Mouse (Mus musculus) thymus, postnatal 4 days (tissue): ENCODE data around the gene Slc22a16.

Source experiments
- DNase-seq: peaks from one replicate; pipeline ENCODE4 v3.0.0; 2021

Gene Slc22a16

DNA sequence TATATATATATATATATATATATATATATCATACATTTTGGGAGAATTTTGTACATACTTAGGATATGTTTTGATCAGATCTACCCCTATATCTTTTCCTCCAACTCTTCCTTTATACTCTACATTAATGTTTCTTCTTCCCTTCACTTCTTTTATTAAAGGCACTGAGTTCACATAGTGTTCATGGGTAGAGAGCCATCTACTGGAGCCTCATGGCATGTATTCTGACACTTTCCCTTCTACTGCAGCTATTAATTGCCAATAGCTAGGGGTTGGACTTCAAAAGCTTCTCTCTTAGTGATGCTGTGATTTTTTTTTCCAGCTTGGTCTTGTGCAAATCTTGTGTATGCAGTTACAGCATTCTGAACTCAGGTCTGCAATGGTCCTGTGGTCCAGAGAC, 47.8 kb downstream of the Slc22a16 start:
- no peak for DNase-seq

DNA sequence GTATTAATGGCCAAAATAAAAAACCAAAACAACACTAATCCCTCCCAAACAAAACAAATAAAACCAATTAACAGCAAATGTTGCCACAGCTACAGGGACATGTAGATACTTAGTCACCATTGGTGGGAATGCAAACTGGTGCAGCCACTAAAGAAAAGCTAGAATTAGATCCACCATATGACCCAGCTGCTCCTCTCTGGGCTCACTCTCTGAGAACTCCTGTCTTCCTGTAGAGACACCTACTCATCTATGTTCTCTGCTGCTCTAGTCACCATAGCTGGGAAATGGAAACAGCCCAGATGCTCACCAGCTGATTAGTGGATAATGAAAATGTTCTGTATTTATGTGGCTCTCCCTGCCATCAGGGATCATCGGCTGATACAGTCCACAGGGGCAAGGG, 49.6 kb downstream of the Slc22a16 start:
- no peak for DNase-seq

DNA sequence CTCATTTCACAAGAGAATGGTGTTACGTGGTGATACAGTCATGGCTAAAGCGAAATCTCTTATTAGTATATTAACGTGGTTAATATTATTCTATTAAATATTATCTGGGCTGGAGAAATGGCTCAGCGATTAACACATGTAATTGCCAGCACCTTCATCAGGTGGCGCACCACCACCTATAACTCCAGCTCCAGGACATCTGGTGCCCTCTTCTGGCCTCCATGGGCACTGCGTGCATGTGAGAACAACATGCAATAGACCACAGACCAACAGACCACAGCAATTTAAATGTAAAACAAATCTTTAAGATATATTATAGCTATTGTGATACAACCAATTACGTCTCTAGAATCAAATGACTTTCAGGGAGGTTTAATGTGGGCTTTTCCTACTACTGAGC, 59.0 kb downstream of the Slc22a16 start:
- peak; percentile 82 for DNase-seq

DNA sequence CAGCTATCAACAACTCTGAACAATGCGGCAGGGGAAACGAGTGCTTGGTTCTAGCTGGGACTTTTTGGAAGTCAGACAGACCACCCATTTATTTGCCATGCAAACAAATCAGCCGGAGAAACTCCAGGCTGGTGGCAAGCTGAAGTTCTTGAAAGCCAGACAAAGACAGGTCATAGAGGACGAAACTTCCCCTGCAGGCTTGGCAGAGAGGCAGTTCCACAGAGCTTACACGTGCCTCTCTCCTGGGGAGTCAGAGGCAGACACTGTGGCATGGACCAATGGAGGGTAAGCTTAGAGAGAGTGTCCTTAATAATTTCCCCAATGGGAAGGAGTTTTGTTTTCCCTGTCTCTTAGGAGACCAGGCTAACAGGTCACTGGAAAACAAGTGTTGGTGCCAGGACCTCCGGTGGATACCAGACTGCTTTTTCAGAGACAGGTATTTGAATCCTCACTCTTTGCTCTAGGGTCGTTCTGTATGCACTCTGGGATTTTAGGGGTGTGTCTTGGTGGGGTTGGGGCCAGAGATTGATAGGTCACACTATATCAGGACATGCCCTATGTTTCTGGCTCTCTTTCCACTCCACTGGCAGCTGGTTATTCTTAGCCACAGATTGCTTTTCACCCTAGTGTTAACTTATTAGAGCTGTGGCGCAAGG, 59.6 kb downstream of the Slc22a16 start, which contains the start of gene Ddo:
TSS of gene Ddo (plus strand) at position 356 of the 656 bp plus-strand sequence.
- DNase-seq = no peak

DNA sequence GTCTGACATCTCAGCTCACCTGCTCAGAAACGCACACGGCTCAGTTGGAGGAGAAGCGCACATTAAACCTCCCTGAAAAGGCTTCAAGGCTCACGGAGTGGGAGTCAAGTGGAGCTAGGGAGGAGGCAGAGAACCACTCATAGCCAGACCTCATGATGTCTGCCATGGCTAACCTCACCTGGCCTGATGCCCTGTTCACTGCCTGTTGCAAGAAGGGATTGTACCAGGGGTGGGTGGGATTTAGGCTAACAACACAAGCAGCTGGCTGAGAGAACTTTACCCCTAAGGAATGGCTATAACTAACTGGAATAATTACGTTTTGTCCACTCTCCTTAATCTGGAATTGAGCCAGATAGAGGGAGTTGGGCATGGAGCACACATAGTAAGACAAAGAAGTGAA, 60.3 kb downstream of the Slc22a16 start:
- no peak for DNase-seq

DNA sequence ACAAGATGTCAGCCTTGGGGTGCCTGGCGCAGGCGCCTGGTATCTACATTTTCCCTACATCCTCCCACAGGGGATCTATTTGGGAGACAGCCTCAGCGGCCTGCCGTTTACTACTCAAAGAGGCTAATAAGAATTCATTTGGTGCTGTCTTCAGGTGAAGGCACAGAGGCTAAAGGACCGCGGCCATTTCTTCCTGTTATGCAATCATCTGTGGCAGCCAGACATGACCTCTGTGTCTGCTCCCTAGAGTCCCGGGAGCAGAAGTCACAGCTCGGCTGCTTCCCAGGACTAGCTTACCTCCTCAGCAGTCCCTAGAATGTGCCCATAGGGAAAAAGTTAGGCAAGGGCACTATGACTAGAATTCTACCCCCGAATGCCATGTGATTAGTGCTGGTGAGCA, 60.8 kb downstream of the Slc22a16 start:
- DNase-seq = no peak

DNA sequence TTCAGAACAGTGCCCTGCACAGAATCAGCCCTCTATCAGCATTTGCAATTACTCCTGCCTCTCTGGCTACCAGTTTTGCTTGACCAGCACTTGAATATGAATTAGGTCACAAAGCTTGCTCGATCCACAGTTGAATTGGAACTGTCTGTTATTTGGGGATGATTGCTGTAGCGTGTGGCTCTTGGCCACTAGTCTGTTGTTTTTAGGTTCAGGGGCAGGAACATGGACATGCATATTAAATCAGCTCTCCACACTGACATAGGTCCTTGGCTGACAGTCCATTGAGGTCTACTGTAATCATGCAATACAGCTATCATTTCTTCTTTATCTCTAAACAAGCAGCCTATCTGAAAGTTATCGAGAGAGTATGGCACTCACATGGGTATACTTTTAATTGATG, 62.0 kb downstream of the Slc22a16 start:
- no peak for DNase-seq

DNA sequence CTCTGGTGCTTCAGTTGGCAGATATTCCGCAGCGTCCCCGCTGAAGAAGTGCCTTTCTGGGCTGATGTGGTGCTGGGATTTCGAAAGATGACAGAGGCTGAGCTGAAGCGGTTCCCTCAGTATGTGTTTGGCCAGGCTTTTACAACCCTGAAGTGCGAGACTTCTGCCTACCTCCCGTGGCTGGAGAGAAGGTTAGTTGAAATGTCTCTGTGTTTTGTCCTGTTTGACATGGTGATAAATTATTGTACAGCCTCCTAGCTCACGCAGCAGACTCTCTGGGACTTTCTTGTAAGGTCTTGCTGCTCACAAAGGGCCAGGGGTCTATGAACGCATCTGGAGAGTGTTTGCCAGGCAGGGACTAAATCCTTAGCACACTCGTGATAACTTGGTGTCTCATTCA, 67.2 kb downstream of the Slc22a16 start:
- no peak for DNase-seq

DNA sequence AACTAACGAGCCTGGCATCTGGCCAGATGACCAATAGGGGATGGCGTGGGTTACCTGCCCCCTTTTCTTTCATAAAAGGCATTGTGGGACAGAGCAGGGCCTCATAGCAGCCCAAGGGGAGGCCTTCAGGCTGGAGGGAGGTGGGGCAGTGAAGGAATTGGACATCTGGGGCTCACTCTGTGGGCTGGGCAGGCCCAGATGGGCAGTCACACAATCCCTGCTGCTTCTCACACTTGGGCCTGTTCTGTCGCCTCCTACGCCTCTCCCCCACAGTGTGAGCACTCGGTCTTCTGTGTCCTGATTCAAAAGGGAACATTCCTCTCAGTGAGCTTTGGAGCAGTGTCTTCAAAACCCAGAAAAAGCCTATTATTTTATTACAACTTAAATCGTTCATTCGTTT, 68.1 kb downstream of the Slc22a16 start:
- no peak for DNase-seq

DNA sequence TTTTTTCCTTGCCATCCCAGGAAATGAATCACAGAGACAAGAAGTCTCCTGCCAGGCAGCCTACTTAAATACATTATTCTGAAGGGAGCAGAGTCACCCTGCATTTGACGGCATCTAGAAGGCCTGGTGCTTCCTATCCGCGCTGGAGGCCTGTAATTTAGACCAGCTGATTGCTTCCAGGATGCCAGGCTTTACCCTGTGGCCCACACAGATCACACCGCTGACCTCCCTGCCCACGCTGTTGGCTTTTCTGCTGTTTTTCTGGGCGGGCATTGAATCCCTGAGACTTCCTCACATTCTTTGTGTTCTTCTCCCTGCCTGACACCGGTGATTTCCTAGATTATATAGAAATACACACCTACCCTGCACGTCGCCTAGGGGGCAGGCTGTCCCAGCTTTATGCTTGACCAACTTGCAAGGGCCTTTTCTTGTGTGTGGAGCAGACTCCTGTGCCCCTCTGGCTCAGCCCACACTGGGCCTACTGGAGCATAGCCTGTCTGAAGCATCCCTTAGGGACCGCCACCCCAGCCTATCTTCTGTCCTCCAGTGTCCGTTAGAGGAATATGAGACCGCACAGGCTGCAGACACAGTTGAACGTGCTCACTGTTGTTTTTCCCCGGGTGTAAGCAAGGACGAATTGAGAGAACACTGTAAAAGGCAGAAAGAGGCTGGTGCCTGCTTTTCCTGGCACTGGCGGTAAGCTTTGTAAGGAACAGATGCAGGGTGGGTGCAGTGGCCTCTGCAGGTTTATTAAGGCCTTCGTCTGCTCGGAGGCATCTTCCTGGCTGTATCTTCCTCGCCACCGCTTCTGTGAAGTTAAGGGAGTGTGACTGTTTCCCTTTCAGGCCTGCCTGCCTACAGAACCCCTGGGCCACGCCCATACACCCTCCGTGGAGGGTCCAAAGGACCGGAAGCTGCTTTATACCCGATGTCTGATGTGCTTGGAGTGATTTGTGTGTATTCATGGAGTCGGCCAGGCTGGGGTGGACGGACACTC, 69.0 kb downstream of the Slc22a16 start:
- no peak for DNase-seq

DNA sequence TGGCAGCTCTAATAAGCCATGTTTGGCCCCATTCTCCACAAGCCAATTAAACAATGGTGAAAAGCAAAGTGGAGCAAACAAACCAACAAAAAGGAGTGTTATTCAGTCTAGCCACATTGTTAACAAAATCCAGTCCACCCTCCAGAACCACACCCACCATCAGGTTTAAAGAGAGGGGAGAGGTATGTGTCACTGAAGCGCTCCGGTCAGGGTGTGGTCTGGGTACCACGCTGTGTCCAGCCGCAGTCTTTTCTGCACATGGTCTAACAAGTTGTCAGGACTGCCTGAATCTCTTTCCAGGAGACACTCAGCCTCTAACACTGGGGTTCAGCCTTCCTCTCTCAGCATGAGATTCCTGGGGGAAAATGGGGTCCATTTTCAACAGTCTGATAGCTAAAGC, 70.3 kb downstream of the Slc22a16 start:
- no peak for DNase-seq

DNA sequence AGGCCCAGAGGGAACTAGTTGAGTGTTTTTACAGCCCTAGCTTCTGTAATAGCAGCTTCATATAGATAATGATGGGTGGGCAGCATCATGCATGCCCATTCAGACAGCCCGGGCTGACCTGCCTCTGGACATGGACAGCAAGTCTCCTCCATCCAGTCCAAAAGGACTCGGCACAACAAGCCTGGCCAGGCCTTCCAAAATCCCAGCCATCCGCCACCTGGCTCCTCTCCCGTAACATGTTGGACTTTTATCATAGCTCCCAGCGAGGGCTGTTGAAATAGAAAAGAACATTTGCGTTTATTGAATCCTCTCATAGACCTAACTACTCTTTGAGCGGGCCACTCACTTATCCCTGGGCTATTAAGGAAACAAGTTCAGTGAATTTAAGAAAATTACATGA, 71.8 kb downstream of the Slc22a16 start:
- no peak for DNase-seq

DNA sequence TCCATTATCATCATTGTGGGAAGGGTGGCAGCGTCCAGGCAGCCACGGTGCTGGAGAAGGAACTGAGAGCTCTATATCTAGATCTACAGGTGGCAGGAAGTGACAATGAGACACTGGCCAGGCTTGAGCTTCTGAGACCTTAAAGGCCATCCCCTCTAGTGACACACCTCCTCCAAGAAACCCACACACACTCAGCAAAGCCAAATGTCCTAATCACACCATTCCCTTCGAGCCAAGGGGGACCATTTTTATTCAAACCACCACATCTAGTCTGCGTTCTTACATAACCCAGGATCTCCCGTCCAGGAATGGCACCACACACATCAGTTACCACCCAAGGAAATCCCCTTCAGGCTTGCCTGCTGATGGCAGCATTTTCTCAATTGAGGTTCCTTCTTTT, 73.0 kb downstream of the Slc22a16 start:
- no peak for DNase-seq

DNA sequence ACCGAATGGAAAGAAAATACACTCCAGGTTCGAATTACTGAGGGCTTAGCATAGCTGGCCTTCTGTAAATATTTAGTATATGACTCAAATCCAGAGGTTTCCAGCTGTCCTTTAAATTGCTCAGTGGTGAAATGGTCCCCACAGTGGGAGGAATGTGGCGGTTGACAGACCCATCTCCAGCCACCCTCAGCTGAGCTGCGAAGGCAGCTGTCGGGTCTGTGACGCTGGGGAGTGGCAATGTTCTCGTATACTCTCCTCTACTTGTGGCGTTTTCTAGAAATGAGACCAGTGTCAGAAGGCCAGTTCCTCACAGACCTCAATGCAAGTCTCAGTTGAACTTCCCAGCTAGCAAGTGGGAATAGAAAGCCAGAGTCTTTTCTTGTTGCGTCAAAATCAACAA, 74.3 kb downstream of the Slc22a16 start:
- no peak for DNase-seq

DNA sequence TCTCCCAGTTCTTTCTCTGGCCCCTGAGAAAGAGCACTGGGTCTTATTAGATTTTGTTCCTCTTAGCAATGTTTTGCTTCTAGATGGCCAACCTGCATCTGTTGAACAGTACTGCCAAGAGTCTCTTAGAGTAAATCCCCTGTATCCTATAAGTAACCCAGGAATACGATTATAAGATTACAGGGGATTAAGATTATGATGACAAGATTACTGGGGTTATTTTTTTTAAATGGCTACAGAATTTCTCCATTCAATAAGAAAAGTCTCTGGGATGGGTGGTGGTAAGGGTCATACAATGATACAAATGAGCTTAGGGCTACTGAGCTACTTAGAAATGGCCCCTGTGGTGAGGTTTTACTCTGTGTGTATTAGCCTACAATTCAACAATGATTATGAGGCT, 75.2 kb downstream of the Slc22a16 start:
- no peak for DNase-seq

DNA sequence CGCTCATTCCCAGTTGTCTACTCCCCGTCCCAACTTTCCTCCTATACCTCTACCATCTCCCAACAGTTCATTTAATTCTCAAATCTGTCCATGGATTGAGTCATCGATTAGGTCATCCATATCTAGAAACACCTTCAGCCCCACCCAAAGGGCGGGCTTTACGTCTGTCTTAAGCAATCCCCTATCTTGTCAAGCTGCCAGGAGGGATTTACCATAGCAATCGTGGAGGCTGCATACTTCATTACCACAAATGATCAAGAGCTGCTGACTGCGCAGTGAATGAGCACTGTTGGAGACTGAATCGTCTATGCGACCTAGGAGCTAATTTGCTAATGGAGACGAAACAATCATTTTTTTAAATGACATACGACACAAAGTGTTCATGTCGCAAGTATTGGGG, 78.6 kb downstream of the Slc22a16 start:
- DNase-seq = no peak

DNA sequence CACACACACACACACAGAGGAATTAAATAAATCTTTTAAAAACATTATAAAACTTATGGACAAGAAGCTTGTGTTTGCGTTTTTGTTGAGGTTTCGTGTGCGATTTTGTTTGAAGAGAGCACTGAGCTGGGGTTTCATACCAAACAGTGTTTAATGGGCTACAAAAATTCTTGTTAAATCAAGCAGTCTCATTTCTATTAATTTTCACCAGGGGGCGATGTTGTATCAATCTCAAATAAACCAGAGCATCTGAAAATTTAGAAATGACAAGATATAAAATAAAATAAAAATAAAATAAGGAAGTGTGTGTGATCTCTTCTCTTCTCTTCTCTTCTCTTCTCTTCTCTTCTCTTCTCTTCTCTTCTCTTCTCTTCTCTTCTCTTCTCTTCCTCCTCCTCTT, 79.5 kb downstream of the Slc22a16 start:
- no peak for DNase-seq

DNA sequence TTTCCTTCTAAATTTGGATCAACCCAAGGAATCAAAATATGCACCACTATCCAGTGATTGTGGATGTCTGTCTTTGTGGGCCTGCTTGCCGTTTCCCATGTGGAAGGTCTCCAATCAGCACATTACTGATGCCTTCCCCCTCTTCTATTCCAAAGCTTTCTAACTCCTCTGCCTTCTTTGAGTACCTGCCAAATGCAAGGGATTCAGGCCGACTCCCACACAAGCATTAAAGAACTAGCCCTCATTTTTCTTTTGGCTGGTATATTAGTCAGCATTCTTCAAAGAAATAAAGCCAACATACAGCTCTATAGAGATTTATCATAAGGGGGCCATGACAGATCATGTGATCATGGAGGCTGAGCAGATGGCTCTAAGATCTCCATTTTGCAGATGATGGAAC, 81.5 kb downstream of the Slc22a16 start:
- no peak for DNase-seq
